8 mouse cellular contexts compared by ENCODE assay signal in genomic region chr11:120598283-120598989, GRCm38 (mm10). TPM values are rescaled to one million over a fixed set of nuclear protein-coding genes. Genes with fewer than 3 reads are reported as not detected.
A peak's percentile ranks its signal among the peaks of the same experiment; 100 is the strongest.
DNase-seq lines count a peak whose midpoint lies in the region; ATAC-seq and TF ChIP-seq lines count a peak whose summit lies in the region.

TSS of gene Alyref (minus strand) at chr11:120598365.
TSS of gene Anapc11 (plus strand) at chr11:120598421.

- H3K27ac ChIP-seq in embryonic facial prominence, embryonic 14.5 days (replicated peaks; ENCODE audit: low read depth, low read length) = peak within 1 kb of the TSS; percentile 94
- peak within 1 kb of the TSS; percentile 77 for H3K27ac ChIP-seq in heart, adult 2 months
- H3K27ac ChIP-seq in limb, embryonic 13.5 days = peak within 1 kb of the TSS; percentile 93
- peak within 1 kb of the TSS; percentile 88 for H3K27ac ChIP-seq in midbrain, embryonic 16.5 days (ENCODE audit: low read length)

- peak within 1 kb of the TSS; percentile 100 for H3K4me3 ChIP-seq in embryonic facial prominence, embryonic 14.5 days (ENCODE audit: low read depth, low read length)
- H3K4me3 ChIP-seq in heart, adult 2 months = peak within 1 kb of the TSS; percentile 85
- H3K4me3 ChIP-seq in limb, embryonic 13.5 days = peak within 1 kb of the TSS; percentile 92
- H3K4me3 ChIP-seq in midbrain, embryonic 16.5 days (ENCODE audit: low read depth, low read length) = peak within 1 kb of the TSS; percentile 71

- peaks cover 70% of the 10 kb centered on the region for H3K36me3 ChIP-seq in embryonic facial prominence, embryonic 14.5 days (ENCODE audit: control insufficient read depth, insufficient read depth, low read length)
- H3K36me3 ChIP-seq in heart, adult 2 months (ENCODE audit: control insufficient read depth, insufficient read depth, low read length) = no peaks in the 10 kb centered on the region; the same call in 1 of the 2 replicates
- peaks cover 70% of the 10 kb centered on the region for H3K36me3 ChIP-seq in limb, embryonic 13.5 days
- H3K36me3 ChIP-seq in midbrain, embryonic 16.5 days (ENCODE audit: control insufficient read depth, insufficient read depth, low read length) = peaks cover 29% of the 10 kb centered on the region

- TF ChIP-seq CTCF in heart, adult 2 months (IDR thresholded peaks at IDR 0.05) = peak; percentile 26

- peak; percentile 92 for DNase-seq in 3T3-L1 (ENCODE audit: low read depth, low spot score)
- peak; percentile 87 to 95 for DNase-seq in adrenal gland, postnatal 4 days (ENCODE audit: low spot score in 2 of 2)
- peak; percentile 98 for DNase-seq in embryonic facial prominence, embryonic 14.5 days (ENCODE audit: low spot score)
- peak; percentile 96 to 97 for DNase-seq in heart, adult 2 months
- DNase-seq in kidney, adult 8-10 months = peak; percentile 90 to 91
- DNase-seq in spleen, postnatal 10 days (ENCODE audit: low spot score in 2 of 2) = peak; percentile 89 to 96

- no peaks in the 10 kb centered on the region for H3K27me3 ChIP-seq in embryonic facial prominence, embryonic 14.5 days (replicated peaks; ENCODE audit: control insufficient read depth, insufficient read depth, low read length)
- no peaks in the 10 kb centered on the region for H3K27me3 ChIP-seq in heart, adult 2 months (ENCODE audit: control insufficient read depth, insufficient read depth, low read length)
- no peaks in the 10 kb centered on the region for H3K27me3 ChIP-seq in limb, embryonic 13.5 days
- H3K27me3 ChIP-seq in midbrain, embryonic 16.5 days (ENCODE audit: control insufficient read depth, insufficient read depth, low read depth, low read length) = no peaks in the 10 kb centered on the region

- H3K9ac ChIP-seq in embryonic facial prominence, embryonic 14.5 days (ENCODE audit: low read depth, low read length) = peak within 1 kb of the TSS; percentile 100
- peak within 1 kb of the TSS; percentile 84 for H3K9ac ChIP-seq in heart, adult 2 months (ENCODE audit: low read depth, low read length)
- H3K9ac ChIP-seq in limb, embryonic 13.5 days = peak within 1 kb of the TSS; percentile 99
- peak within 1 kb of the TSS; percentile 97 for H3K9ac ChIP-seq in midbrain, embryonic 16.5 days (ENCODE audit: low read depth, low read length)

- under 1% methylated on average over 24 of the region's 88 CpGs for WGBS in embryonic facial prominence, embryonic 14.5 days
- under 1% methylated on average over 88 of the region's 88 CpGs for WGBS in heart, adult 2 months
- under 1% methylated on average over 85 of the region's 88 CpGs for WGBS in limb, embryonic 13.5 days
- under 1% methylated on average over 88 of the region's 88 CpGs for WGBS in midbrain, embryonic 16.5 days

- peak; percentile 53 for TF ChIP-seq POLR2A in heart, adult 2 months (IDR thresholded peaks at IDR 0.05; ENCODE audit: insufficient read depth, low read depth, low read length)

- ATAC-seq in embryonic facial prominence, embryonic 14.5 days (ENCODE audit: low read depth) = peak; percentile 99
- ATAC-seq in limb, embryonic 13.5 days (ENCODE audit: low FRiP score, low read depth) = peak; percentile 98
- ATAC-seq in midbrain, embryonic 16.5 days = peak; percentile 97

- TF ChIP-seq EP300 in heart, adult 2 months (IDR thresholded peaks at IDR 0.05; ENCODE audit: insufficient read depth, low read depth, low read length) = no peak

- H3K9me3 ChIP-seq in embryonic facial prominence, embryonic 14.5 days (ENCODE audit: control insufficient read depth, low read length) = no peaks in the 10 kb centered on the region
- H3K9me3 ChIP-seq in limb, embryonic 13.5 days = no peaks in the 10 kb centered on the region
- H3K9me3 ChIP-seq in midbrain, embryonic 16.5 days (replicated peaks; ENCODE audit: control insufficient read depth, low read length, poor library complexity, severe bottlenecking) = no peaks in the 10 kb centered on the region

- H3K79me2 ChIP-seq in heart, adult 2 months (replicated peaks; ENCODE audit: control insufficient read depth, insufficient read depth, low read length) = peaks cover 3% of the 10 kb centered on the region

- peaks cover 10% of the 10 kb centered on the region for H3K4me1 ChIP-seq in embryonic facial prominence, embryonic 14.5 days (ENCODE audit: control insufficient read depth, insufficient read depth, low read length)
- H3K4me1 ChIP-seq in heart, adult 2 months (ENCODE audit: control insufficient read depth, insufficient read depth, low read length) = peaks cover 7% of the 10 kb centered on the region
- H3K4me1 ChIP-seq in limb, embryonic 13.5 days = peaks cover 28% of the 10 kb centered on the region
- peaks cover 20% of the 10 kb centered on the region for H3K4me1 ChIP-seq in midbrain, embryonic 16.5 days (ENCODE audit: control insufficient read depth, insufficient read depth, low read length)

- H3K4me2 ChIP-seq in embryonic facial prominence, embryonic 14.5 days (ENCODE audit: low read depth, low read length) = peak within 1 kb of the TSS; percentile 95
- peak within 1 kb of the TSS; percentile 93 for H3K4me2 ChIP-seq in limb, embryonic 13.5 days (replicated peaks)
- peak within 1 kb of the TSS; percentile 92 for H3K4me2 ChIP-seq in midbrain, embryonic 16.5 days (ENCODE audit: low read length)

- intact Hi-C loops in heart, adult 2 months (cut with DNase I) = no loop called here

RNA-seq across cellular contexts. Expression of gene Alyref, which starts in this region (rescaled TPM):
- 100 to 1,000 TPM; 136 to 169 TPM for total RNA-seq in adrenal gland, postnatal 4 days (2021)
- polyA plus RNA-seq in embryonic facial prominence, embryonic 14.5 days (2014; fragmentation: Nextera tagmentation; extraction: Ambion mirVana) = 406 and 433 TPM in 2 replicates
- total RNA-seq in heart, adult 2 months (2021) = 10 to 100 TPM; 48.7 to 52.0 TPM
- 13.6 and 15.6 TPM in 2 replicates for polyA plus RNA-seq in heart, adult 2 months (2012; rRNA removed)
- polyA plus RNA-seq in limb, embryonic 13.5 days (2015; fragmentation: Nextera tagmentation; extraction: Ambion mirVana) = 480 and 508 TPM in 2 replicates
- polyA plus RNA-seq in midbrain, embryonic 16.5 days (2015; fragmentation: Nextera tagmentation; extraction: Ambion mirVana) = 194 and 223 TPM in 2 replicates

RNA-seq across cellular contexts. Expression of gene Anapc11, which starts in this region (rescaled TPM):
- 10 to 100 TPM; 87.4 to 90.7 TPM for total RNA-seq in adrenal gland, postnatal 4 days (2021)
- polyA plus RNA-seq in embryonic facial prominence, embryonic 14.5 days (2014; fragmentation: Nextera tagmentation; extraction: Ambion mirVana) = 238 and 242 TPM in 2 replicates
- 10 to 100 TPM; 79.9 to 89.0 TPM for total RNA-seq in heart, adult 2 months (2021)
- polyA plus RNA-seq in heart, adult 2 months (2012; rRNA removed) = 87.8 and 105 TPM in 2 replicates
- polyA plus RNA-seq in limb, embryonic 13.5 days (2015; fragmentation: Nextera tagmentation; extraction: Ambion mirVana) = 217 and 222 TPM in 2 replicates
- polyA plus RNA-seq in midbrain, embryonic 16.5 days (2015; fragmentation: Nextera tagmentation; extraction: Ambion mirVana) = 189 and 196 TPM in 2 replicates

Comparison
In these comparisons a context has a peak if more than half of its experiments do, and no peak if none do; other contexts are left out.
1. Peak in every context shown above with its lines: DNase-seq, ATAC-seq, H3K4me3 ChIP-seq and H3K27ac ChIP-seq.
2. RNA of gene Alyref (polyA plus RNA-seq): 480 to 508 TPM in limb, embryonic 13.5 days, 406 to 433 TPM in embryonic facial prominence, embryonic 14.5 days and 194 to 223 TPM in midbrain, embryonic 16.5 days; 13.6 to 15.6 TPM in heart, adult 2 months; every median in the first group is over 10 times any median in the second.